Mouse (Mus musculus): ENCODE data around the gene Naaladl1. TPM values are rescaled to one million over a fixed set of nuclear protein-coding genes. Genes with fewer than 3 reads are reported as not detected.
A peak's percentile ranks its signal among the peaks of the same experiment; 100 is the strongest.

Gene Naaladl1
- total and polyA plus RNA-seq, 2 experiments from 2014 or later, result 0.07 TPM; not detected in 1

DNA sequence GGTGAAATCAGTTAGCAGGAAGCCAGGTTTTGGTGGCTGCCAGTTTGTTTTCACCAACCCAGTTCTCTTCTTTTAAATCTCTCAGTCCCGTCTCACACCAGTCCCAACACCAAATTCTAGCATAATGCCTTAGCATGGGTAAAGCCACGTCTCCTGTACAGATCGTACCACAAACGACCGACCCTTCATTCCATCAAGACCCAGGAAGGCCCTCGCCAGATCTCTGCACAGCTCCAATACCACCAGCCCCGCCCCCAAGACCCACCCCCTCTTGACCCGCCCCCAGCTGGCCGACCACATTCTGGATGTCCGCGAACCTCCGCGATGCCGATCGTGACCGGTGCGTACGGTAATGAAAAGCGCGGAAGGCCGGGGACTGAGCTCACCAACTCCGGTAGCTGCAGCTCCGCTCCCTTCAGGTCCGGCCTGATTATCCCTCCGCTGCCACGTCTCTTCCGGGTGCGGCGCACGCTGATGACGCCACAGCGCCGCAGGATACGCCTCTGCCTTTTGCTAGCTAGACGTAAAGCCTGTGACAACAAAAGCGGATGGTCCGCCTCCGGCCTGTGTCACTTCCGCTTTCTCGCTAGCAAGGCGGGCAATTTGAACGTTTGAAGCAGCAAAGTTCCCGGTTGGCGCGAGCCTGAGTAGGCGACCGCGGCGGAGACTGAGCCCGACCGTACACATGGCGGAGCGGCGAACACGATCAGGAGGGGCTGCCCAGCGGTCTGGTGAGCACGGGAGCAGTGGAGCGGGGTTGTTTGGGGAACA is 20.9 kb upstream of the Naaladl1 start, which contains the start of the genes Zfpl1 and Cdca5:
Gene Zfpl1, minus strand, starts transcription at position 479 of the 771 bp plus-strand sequence.
Gene Cdca5, plus strand, starts transcription at position 506 of the 771 bp plus-strand sequence.
- H3K4me2 ChIP-seq (ENCODE audit: low read depth, low read length), result peak within 1 kb of the TSS; percentile 87
- H3K36me3 ChIP-seq (replicated peaks; ENCODE audit: control insufficient read depth, insufficient read depth, low read length), result peaks cover 38% of the 10 kb centered on the region
- peak within 1 kb of the TSS; percentile 73 for H3K9ac ChIP-seq (replicated peaks; ENCODE audit: low read depth, low read length)
- H3K27me3 ChIP-seq (ENCODE audit: control insufficient read depth, insufficient read depth, low read length), result no peaks in the 10 kb centered on the region
- peak; percentile 92 for ATAC-seq (ENCODE audit: insufficient read depth, low read depth)
- peak within 1 kb of the TSS; percentile 60 for H3K27ac ChIP-seq (ENCODE audit: low read depth)
- no peak for TF ChIP-seq CTCF (IDR thresholded peaks at IDR 0.05; ENCODE audit: low read depth)
- TF ChIP-seq EP300 (IDR thresholded peaks at IDR 0.05; ENCODE audit: low read depth), result 0 out of 2 replicates have a peak, but pooled peaks have one; percentile 56
- peak; percentile 96 for DNase-seq (ENCODE audit: low spot score)
- H3K9me3 ChIP-seq (replicated peaks; ENCODE audit: control insufficient read depth, low read length), result no peaks in the 10 kb centered on the region
- peaks cover 13% of the 10 kb centered on the region for H3K4me1 ChIP-seq (ENCODE audit: control insufficient read depth, insufficient read depth)
- under 1% methylated on average over 58 of the region's 58 CpGs for WGBS
- H3K4me3 ChIP-seq (ENCODE audit: low read depth, low read length), result peak within 1 kb of the TSS; percentile 72

GRCm38 (mm10) chr19:6085417-6085879 is 20.1 kb upstream of the Naaladl1 start:
- Histone ChIP-seq H3K4me1 (ENCODE audit: control insufficient read depth, insufficient read depth) (peaks cover 13% of the 10 kb centered on the region), H3K9ac (replicated peaks; ENCODE audit: low read depth, low read length) (peak overlapping the region; percentile 44), H3K27me3 (ENCODE audit: control insufficient read depth, insufficient read depth, low read length) (no peaks in the 10 kb centered on the region), H3K9me3 (replicated peaks; ENCODE audit: control insufficient read depth, low read length) (no peaks in the 10 kb centered on the region), H3K27ac (ENCODE audit: low read depth) (peak overlapping the region; percentile 52; the same call in 1 of the 2 replicates), H3K36me3 (replicated peaks; ENCODE audit: control insufficient read depth, insufficient read depth, low read length) (peaks cover 38% of the 10 kb centered on the region), H3K4me2 (ENCODE audit: low read depth, low read length) (peak overlapping the region; percentile 87), H3K4me3 (ENCODE audit: low read depth, low read length) (peak overlapping the region; percentile 72)
- no peak for TF ChIP-seq CTCF (IDR thresholded peaks at IDR 0.05; ENCODE audit: low read depth)
- TF ChIP-seq EP300 (IDR thresholded peaks at IDR 0.05; ENCODE audit: low read depth), result no peak
- 0% methylated on average over 17 of the region's 17 CpGs for WGBS
- DNase-seq (ENCODE audit: low spot score), result peak; percentile 50
- ATAC-seq (ENCODE audit: insufficient read depth, low read depth), result peak; percentile 59

DNA sequence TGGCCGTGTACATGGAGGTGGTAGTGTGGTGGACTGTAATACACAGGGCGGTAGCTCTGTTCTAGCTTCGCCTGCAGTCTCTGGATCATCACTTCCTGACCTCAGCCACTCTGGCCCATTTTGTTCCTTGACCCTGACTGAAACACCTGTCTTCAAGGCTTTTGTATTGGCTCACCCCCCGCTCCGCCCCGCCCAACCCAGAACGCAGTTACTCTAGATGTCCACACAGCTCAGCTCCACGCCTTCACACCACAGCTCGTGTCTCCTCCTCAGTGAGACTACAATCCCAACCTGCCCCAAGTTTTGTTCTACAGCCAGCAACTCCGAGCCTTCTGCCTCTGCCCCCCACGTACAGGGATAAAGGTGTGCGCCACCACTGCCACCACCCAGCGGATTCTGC is 16.7 kb upstream of the Naaladl1 start:
- Histone ChIP-seq H3K36me3 (replicated peaks; ENCODE audit: control insufficient read depth, insufficient read depth, low read length) (peaks cover 41% of the 10 kb centered on the region), H3K27ac (ENCODE audit: low read depth) (no peak overlapping the region), H3K9me3 (replicated peaks; ENCODE audit: control insufficient read depth, low read length) (no peaks in the 10 kb centered on the region), H3K4me3 (ENCODE audit: low read depth, low read length) (no peak overlapping the region), H3K4me2 (ENCODE audit: low read depth, low read length) (no peak overlapping the region), H3K9ac (replicated peaks; ENCODE audit: low read depth, low read length) (no peak overlapping the region), H3K27me3 (ENCODE audit: control insufficient read depth, insufficient read depth, low read length) (no peaks in the 10 kb centered on the region), H3K4me1 (ENCODE audit: control insufficient read depth, insufficient read depth) (peaks cover 11% of the 10 kb centered on the region)
- TF ChIP-seq CTCF (IDR thresholded peaks at IDR 0.05; ENCODE audit: low read depth), result no peak
- TF ChIP-seq EP300 (IDR thresholded peaks at IDR 0.05; ENCODE audit: low read depth), result no peak
- WGBS, result 89% methylated on average over 13 of the region's 13 CpGs
- ATAC-seq (ENCODE audit: insufficient read depth, low read depth) (no peak), DNase-seq (ENCODE audit: low spot score) (no peak)

DNA sequence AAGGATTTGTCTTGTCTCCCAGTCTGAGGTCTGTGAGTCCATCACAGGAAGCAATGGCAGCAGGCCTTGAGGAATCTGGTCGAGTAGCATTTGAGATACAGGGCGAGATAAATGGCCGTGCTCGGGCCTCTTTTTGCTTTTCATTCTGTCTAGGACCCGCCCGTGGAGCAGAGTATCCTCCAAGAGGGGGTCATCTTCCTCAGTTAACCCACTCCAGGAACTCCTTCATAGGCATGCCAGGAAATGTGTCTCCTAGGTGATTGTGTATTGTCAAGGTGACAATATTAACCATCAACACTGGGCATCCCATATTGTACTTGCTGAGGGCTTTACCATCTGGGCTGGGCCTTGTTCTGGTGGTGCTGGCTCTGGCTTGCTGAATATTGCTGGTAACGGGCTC is 11.5 kb upstream of the Naaladl1 start, which contains the start of gene AC131692.1:
Gene AC131692.1, plus strand, starts transcription at position 301 of the 400 bp plus-strand sequence.
- Histone ChIP-seq H3K27me3 (ENCODE audit: control insufficient read depth, insufficient read depth, low read length) (no peaks in the 10 kb centered on the region), H3K4me2 (ENCODE audit: low read depth, low read length) (no peak within 1 kb of the TSS), H3K4me1 (ENCODE audit: control insufficient read depth, insufficient read depth) (no peaks in the 10 kb centered on the region), H3K36me3 (replicated peaks; ENCODE audit: control insufficient read depth, insufficient read depth, low read length) (peaks cover 40% of the 10 kb centered on the region), H3K9ac (replicated peaks; ENCODE audit: low read depth, low read length) (no peak within 1 kb of the TSS), H3K4me3 (ENCODE audit: low read depth, low read length) (no peak within 1 kb of the TSS), H3K9me3 (replicated peaks; ENCODE audit: control insufficient read depth, low read length) (no peaks in the 10 kb centered on the region), H3K27ac (ENCODE audit: low read depth) (no peak within 1 kb of the TSS)
- 84% methylated on average over 7 of the region's 7 CpGs for WGBS
- TF ChIP-seq EP300 (IDR thresholded peaks at IDR 0.05; ENCODE audit: low read depth), result no peak
- DNase-seq (ENCODE audit: low spot score) (no peak), ATAC-seq (ENCODE audit: insufficient read depth, low read depth) (no peak)

DNA sequence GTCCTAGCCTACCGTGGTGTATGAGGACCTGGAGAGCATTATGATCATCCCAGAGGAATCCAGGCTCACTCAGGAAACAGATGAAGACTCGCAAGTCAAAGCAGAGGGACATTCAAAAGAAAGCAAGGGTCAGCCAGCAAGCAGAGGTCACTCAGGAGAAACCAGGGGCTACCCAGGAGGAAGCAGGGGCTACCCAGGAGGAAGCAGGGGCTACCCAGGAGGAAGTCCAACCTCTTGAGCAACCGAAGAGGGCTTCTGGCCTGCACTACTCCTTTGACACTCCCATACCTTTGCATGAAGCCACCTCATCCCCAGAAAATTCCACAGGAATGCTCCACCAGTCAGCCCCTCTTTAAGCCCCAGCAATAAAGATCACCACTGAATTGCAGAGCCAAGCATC is 7.7 kb upstream of the Naaladl1 start:
- no peak for DNase-seq (ENCODE audit: low spot score)
- Histone ChIP-seq H3K36me3 (replicated peaks; ENCODE audit: control insufficient read depth, insufficient read depth, low read length) (peaks cover 10% of the 10 kb centered on the region), H3K4me2 (ENCODE audit: low read depth, low read length) (no peak overlapping the region), H3K9me3 (replicated peaks; ENCODE audit: control insufficient read depth, low read length) (no peaks in the 10 kb centered on the region), H3K4me1 (ENCODE audit: control insufficient read depth, insufficient read depth) (no peaks in the 10 kb centered on the region), H3K9ac (replicated peaks; ENCODE audit: low read depth, low read length) (no peak overlapping the region), H3K27ac (ENCODE audit: low read depth) (no peak overlapping the region), H3K4me3 (ENCODE audit: low read depth, low read length) (no peak overlapping the region), H3K27me3 (ENCODE audit: control insufficient read depth, insufficient read depth, low read length) (no peaks in the 10 kb centered on the region)
- 74% methylated on average over 3 of the region's 3 CpGs for WGBS
- TF ChIP-seq CTCF (IDR thresholded peaks at IDR 0.05; ENCODE audit: low read depth), result no peak
- no peak for TF ChIP-seq EP300 (IDR thresholded peaks at IDR 0.05; ENCODE audit: low read depth)
- no peak for ATAC-seq (ENCODE audit: insufficient read depth, low read depth)

Data from heart, postnatal 0 days (tissue).